Mouse (Mus musculus) kidney, embryonic 15.5 days (tissue): Measurements from ENCODE around the gene Trp53bp2. TPM values are rescaled to one million over a fixed set of nuclear protein-coding genes. Genes with fewer than 3 reads are reported as not detected.

ENCODE experiments used
- ATAC-seq: fragments of 200-750 bp; cut with Nextera tagmentation; replicated peaks from 2 replicates; pipeline ENCODE4 v1.8.0; 2017; ENCODE audit warnings: moderate TSS enrichment; ENCODE audit not compliant: low FRiP score
- H3K27ac ChIP-seq: fragments of 300-500 bp; sonication (generic); 2 replicates; pipeline ENCODE4 v1.5.1; 2015; ENCODE audit warnings: mild to moderate bottlenecking, inconsistent platforms
- H3K27me3 ChIP-seq: fragments of 300-500 bp; sonication (generic); 2 replicates; pipeline ENCODE4 v1.6.1; 2015; ENCODE audit warnings: inconsistent platforms
- H3K36me3 ChIP-seq: fragments of 300-500 bp; sonication (generic); 2 replicates; pipeline ENCODE4 v1.6.1; 2015; ENCODE audit warnings: inconsistent platforms
- H3K4me1 ChIP-seq: fragments of 300-500 bp; sonication (generic); 2 replicates; pipeline ENCODE4 v1.6.1; 2015; ENCODE audit warnings: inconsistent platforms
- H3K4me2 ChIP-seq: fragments of 300-500 bp; sonication (generic); 2 replicates; pipeline ENCODE4 v1.6.1; 2015; ENCODE audit warnings: moderate library complexity, mild to moderate bottlenecking, inconsistent platforms
- H3K4me3 ChIP-seq: fragments of 300-500 bp; sonication (generic); replicated peaks from 2 replicates; pipeline ENCODE4 v1.5.1; 2015; ENCODE audit warnings: mild to moderate bottlenecking, inconsistent platforms
- H3K9ac ChIP-seq: fragments of 300-500 bp; sonication (generic); 2 replicates; pipeline ENCODE4 v1.6.1; 2015; ENCODE audit warnings: mild to moderate bottlenecking, inconsistent platforms
- H3K9me3 ChIP-seq: fragments of 300-500 bp; sonication (generic); replicated peaks from 2 replicates; pipeline ENCODE4 v1.6.1; 2016; ENCODE audit warnings: inconsistent platforms
- WGBS: fragments of 180-500 bp; shearing (Covaris S2); methylation state at CpG from one replicate; pipeline ENCODE4 v1.1.7; 2015; ENCODE audit warnings: mixed read lengths; 5-methylcytosine and 5-hydroxymethylcytosine counted together
- polyA plus RNA-seq: library from polyadenylated mRNA; unstranded; fragments of >200 nt; fragmentation: Nextera tagmentation; extraction: Ambion mirVana; gene quantifications from 2 replicates; pipeline ENCODE4 v1.2.1, GENCODE M21; 2015

The Trp53bp2 gene
- polyA plus RNA-seq, 1 experiment from 2014 or later, result 27.8 TPM

- peak; percentile 22; the same call in 1 of the 2 replicates for ATAC-seq
- H3K9me3 ChIP-seq, result no peaks in the 10 kb centered on the region
- H3K9ac ChIP-seq, result no peak overlapping the region
- H3K4me2 ChIP-seq, result no peak overlapping the region
- peaks cover 50% of the 10 kb centered on the region for H3K4me1 ChIP-seq
- no peaks in the 10 kb centered on the region for H3K27me3 ChIP-seq
- no peak overlapping the region for H3K4me3 ChIP-seq
- H3K27ac ChIP-seq, result peak overlapping the region; percentile 59
- WGBS, result 53% methylated on average over 17 of the region's 17 CpGs
- peaks cover 31% of the 10 kb centered on the region for H3K36me3 ChIP-seq
These were observed 85.5 kb downstream of the Trp53bp2 start for GRCm38 (mm10) chr1:182494285-182495145.

DNA sequence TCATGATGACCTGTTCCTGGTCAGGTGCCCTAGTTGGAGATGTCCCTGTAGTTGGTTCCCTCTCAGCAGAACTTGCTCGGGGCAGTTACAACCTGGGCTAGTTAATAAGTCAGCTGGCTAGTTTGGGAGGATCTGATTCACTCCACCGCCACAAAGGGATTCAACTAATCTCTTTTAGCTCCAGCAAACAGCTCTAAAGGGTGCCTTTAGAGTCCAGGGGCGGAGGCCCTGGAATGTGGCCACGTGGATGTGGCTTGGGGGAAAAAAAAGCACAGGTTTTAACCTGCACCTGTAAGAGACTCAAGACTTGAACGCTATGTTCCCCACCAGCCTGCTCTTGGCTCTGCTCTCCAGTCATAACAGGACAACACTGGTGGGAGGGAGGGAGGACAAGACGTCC, 87.7 kb downstream of the Trp53bp2 start:
- no peaks in the 10 kb centered on the region for H3K27me3 ChIP-seq
- peak overlapping the region; percentile 66 for H3K27ac ChIP-seq
- peak; percentile 52 for ATAC-seq
- WGBS, result 59% methylated on average over 6 of the region's 6 CpGs
- peaks cover 21% of the 10 kb centered on the region for H3K36me3 ChIP-seq
- H3K9ac ChIP-seq, result no peak overlapping the region
- H3K4me1 ChIP-seq, result peaks cover 56% of the 10 kb centered on the region
- no peak overlapping the region for H3K4me2 ChIP-seq
- no peak overlapping the region for H3K4me3 ChIP-seq
- no peaks in the 10 kb centered on the region for H3K9me3 ChIP-seq

GRCm38 (mm10) chr1:182497736-182498135, 88.8 kb downstream of the Trp53bp2 start:
- Histone ChIP-seq H3K4me1 (peaks cover 56% of the 10 kb centered on the region), H3K9ac (no peak overlapping the region), H3K27me3 (no peaks in the 10 kb centered on the region), H3K4me3 (no peak overlapping the region), H3K27ac (0 out of 2 replicates have a peak overlapping the region, but pooled peaks have one; percentile 0), H3K9me3 (no peaks in the 10 kb centered on the region), H3K36me3 (peaks cover 16% of the 10 kb centered on the region; the same call in 1 of the 2 replicates), H3K4me2 (no peak overlapping the region)
- 52% methylated on average over 4 of the region's 4 CpGs for WGBS
- no peak for ATAC-seq

- WGBS, result 62% methylated on average over 9 of the region's 9 CpGs
These were observed 90.6 kb downstream of the Trp53bp2 start for GRCm38 (mm10) chr1:182499443-182500089.

GRCm38 (mm10) chr1:182500224-182500623, 91.3 kb downstream of the Trp53bp2 start:
- ATAC-seq, result no peak
- no peaks in the 10 kb centered on the region for H3K9me3 ChIP-seq
- H3K27ac ChIP-seq, result no peak overlapping the region
- peaks cover 16% of the 10 kb centered on the region for H3K36me3 ChIP-seq
- no peak overlapping the region for H3K9ac ChIP-seq
- H3K4me2 ChIP-seq, result no peak overlapping the region
- no peak overlapping the region for H3K4me3 ChIP-seq
- H3K27me3 ChIP-seq, result no peaks in the 10 kb centered on the region
- WGBS, result 79% methylated on average over 4 of the region's 4 CpGs
- H3K4me1 ChIP-seq, result peaks cover 60% of the 10 kb centered on the region

More at GRCm38 (mm10) chr1:182499443-182500089, 90.6 kb downstream of the Trp53bp2 start:
- no peak overlapping the region for H3K9ac ChIP-seq
- H3K27me3 ChIP-seq, result no peaks in the 10 kb centered on the region
- H3K4me1 ChIP-seq, result peaks cover 61% of the 10 kb centered on the region
- H3K27ac ChIP-seq, result 0 out of 2 replicates have a peak overlapping the region, but pooled peaks have one; percentile 22
- no peak overlapping the region for H3K4me2 ChIP-seq
- ATAC-seq, result no peak
- no peak overlapping the region for H3K4me3 ChIP-seq
- peaks cover 10% of the 10 kb centered on the region; the same call in 1 of the 2 replicates for H3K36me3 ChIP-seq
- H3K9me3 ChIP-seq, result no peaks in the 10 kb centered on the region

GRCm38 (mm10) chr1:182500843-182501242, 91.9 kb downstream of the Trp53bp2 start:
- Histone ChIP-seq H3K27ac (no peak overlapping the region), H3K4me2 (no peak overlapping the region), H3K36me3 (peaks cover 20% of the 10 kb centered on the region), H3K27me3 (no peaks in the 10 kb centered on the region), H3K4me3 (no peak overlapping the region), H3K9me3 (no peaks in the 10 kb centered on the region), H3K4me1 (peaks cover 60% of the 10 kb centered on the region), H3K9ac (no peak overlapping the region)
- WGBS, result 80% methylated on average over 4 of the region's 4 CpGs
- no peak for ATAC-seq

- 89% methylated on average over 7 of the region's 7 CpGs for WGBS
- Histone ChIP-seq H3K27me3 (no peaks in the 10 kb centered on the region), H3K4me3 (no peak overlapping the region), H3K36me3 (peaks cover 20% of the 10 kb centered on the region), H3K9ac (no peak overlapping the region), H3K4me1 (peaks cover 58% of the 10 kb centered on the region), H3K4me2 (no peak overlapping the region), H3K27ac (no peak overlapping the region), H3K9me3 (no peaks in the 10 kb centered on the region)
- ATAC-seq, result no peak
These were observed 92.9 kb downstream of the Trp53bp2 start for GRCm38 (mm10) chr1:182501815-182502405.

DNA sequence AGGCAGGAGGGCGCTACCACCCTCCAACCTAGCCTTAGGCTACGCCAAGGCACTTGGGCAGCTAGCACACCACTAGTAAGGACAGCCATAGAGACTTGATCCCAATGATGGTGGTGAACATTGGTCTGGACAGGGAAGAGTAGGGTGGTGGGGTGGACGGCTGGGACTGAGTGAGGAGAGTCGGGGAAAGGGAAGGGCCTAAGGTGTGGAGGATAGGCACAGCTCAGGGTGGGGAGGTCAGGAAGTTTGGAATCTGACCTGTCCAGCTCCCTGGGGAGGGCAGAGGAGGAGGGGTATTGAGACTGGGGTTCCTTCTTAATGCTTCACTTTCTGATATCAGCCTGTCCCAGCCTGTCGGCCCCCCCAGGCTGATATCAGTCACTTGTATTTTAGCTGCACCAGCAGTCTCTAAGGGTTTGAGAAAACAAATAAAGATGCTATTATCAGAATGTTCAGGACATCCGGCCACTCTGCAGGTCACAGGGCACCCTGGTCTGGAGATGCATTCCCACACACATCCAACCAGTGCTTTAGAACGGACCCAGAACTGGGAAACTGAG, 93.6 kb downstream of the Trp53bp2 start:
- no peak for ATAC-seq
- Histone ChIP-seq H3K4me2 (no peak overlapping the region), H3K4me3 (no peak overlapping the region), H3K9ac (no peak overlapping the region), H3K27me3 (no peaks in the 10 kb centered on the region), H3K27ac (no peak overlapping the region), H3K9me3 (no peaks in the 10 kb centered on the region), H3K36me3 (peaks cover 23% of the 10 kb centered on the region), H3K4me1 (peaks cover 52% of the 10 kb centered on the region)
- WGBS, result 88% methylated on average over 7 of the region's 7 CpGs

DNA sequence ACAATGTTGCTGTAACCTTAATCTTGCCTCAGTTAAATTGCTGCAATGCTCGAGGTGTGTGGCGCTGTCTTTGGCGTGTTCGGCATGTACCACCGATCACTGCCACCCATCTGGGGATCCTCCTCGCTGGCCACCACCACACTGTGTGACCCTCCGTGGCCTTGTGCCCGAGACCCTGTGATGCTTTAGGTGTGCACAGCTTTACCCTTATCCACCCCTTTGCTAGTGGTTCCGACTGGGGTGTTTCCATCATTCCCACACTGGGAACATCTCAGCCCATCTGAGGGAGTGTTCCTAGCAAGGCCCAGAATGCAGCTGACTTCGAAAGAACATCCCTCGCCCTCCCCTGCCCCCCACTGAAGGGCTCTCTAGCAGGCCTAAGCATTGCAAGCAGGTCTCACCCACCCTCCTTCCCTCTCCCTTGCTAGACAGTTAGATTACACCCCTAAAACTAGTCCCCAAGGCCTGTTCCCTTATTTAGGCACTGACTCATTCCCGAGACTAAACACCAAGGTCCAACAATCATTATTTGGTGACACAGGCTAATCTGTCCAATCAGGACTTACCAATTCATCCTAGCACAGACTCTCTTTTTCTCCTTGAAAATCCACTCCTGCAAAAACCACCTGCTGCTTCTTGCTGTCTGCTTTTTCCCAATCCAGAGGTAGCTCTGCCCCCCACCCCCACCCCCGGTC, 94.4 kb downstream of the Trp53bp2 start:
- Histone ChIP-seq H3K27ac (no peak overlapping the region), H3K9ac (no peak overlapping the region), H3K4me2 (no peak overlapping the region), H3K36me3 (peaks cover 23% of the 10 kb centered on the region), H3K4me1 (peaks cover 47% of the 10 kb centered on the region), H3K9me3 (no peaks in the 10 kb centered on the region), H3K27me3 (no peaks in the 10 kb centered on the region), H3K4me3 (no peak overlapping the region)
- 85% methylated on average over 13 of the region's 13 CpGs for WGBS
- no peak for ATAC-seq

GRCm38 (mm10) chr1:182504223-182504622, 95.3 kb downstream of the Trp53bp2 start:
- Histone ChIP-seq H3K36me3 (peaks cover 32% of the 10 kb centered on the region), H3K9me3 (no peaks in the 10 kb centered on the region), H3K27ac (0 out of 2 replicates have a peak overlapping the region, but pooled peaks have one; percentile 32), H3K4me2 (no peak overlapping the region), H3K4me1 (peaks cover 44% of the 10 kb centered on the region), H3K9ac (no peak overlapping the region), H3K4me3 (no peak overlapping the region), H3K27me3 (no peaks in the 10 kb centered on the region)
- 14% methylated on average over 4 of the region's 4 CpGs for WGBS
- 0 out of 2 replicates have a peak, but pooled peaks have one; percentile 53 for ATAC-seq

GRCm38 (mm10) chr1:182505291-182505690, 96.3 kb downstream of the Trp53bp2 start:
- ATAC-seq, result no peak
- H3K4me2 ChIP-seq, result no peak overlapping the region
- WGBS, result 85% methylated on average over 3 of the region's 3 CpGs
- H3K4me1 ChIP-seq, result peaks cover 33% of the 10 kb centered on the region
- H3K27ac ChIP-seq, result no peak overlapping the region
- H3K9me3 ChIP-seq, result no peaks in the 10 kb centered on the region
- H3K9ac ChIP-seq, result no peak overlapping the region
- no peaks in the 10 kb centered on the region for H3K27me3 ChIP-seq
- no peak overlapping the region for H3K4me3 ChIP-seq
- H3K36me3 ChIP-seq, result peaks cover 36% of the 10 kb centered on the region
